Mouse (Mus musculus) 3134 (cell line): Measurements from ENCODE around the gene Klhl36.

ENCODE experiments used
- DNase-seq: peaks from one replicate; pipeline ENCODE4 v3.0.0-alpha.2; 2011; ENCODE audit warnings: low spot score; ENCODE audit not compliant: insufficient read length; ENCODE audit errors: extremely low read depth

The Klhl36 gene

DNA sequence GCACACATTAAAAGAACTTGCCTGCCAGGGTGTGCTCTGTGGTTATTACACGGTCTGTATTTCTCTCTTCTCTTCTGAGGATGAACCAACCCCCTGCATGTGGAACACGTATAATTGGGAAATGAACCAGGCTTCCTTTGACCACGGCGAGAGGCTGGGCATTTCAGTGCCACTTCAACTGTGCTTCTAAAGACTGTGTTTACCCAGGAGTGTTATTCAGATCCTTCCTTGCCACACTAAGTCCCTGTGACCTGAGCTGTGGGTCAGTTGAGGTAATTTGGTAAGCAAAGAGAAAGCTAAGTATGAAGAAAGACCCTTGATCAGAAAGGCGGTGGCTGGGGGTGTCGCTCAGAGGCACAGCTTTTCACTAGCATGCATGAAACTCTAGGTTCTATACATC lies 19.2 kb downstream of the Klhl36 start:
- no peak for DNase-seq

DNA sequence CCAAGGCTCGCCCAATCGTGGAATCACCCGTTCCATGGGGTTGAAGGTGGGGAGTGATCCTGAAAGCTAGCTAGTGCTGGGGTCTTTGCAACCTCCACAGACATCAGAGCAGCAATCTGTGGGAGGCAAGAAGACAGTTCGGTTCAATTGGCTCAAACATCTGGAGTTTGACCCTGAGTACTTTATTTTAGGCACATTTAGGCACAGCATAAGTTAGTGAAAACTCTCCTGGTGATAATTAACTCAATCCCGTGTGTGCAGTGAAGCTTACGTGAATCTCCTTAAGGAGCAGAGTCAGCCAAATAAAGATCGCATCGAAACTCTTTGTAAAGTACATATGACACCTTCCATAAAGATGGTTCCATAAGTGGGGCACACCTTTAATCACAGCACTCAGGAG lies 19.9 kb downstream of the Klhl36 start:
- DNase-seq: no peak

DNA sequence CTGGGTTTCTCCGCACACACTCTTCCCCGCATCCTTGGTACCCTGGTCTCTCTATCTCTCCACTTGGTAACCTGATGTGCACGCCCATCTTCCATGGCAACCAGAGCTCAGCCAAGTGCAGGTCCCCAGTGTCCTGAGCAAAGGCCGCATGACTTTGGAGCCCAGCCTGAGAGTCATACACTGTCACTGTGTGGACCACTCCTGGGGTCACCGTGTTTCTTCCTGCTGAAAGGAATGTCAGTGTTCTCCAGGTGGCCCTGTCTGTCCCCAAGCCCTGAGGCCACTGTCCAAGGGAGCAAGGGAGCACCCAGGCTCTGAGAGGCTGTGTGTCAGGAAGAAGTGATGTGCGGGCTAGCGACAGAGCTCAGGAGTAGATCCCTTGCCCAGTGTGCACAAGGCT lies 21.2 kb downstream of the Klhl36 start:
- DNase-seq: no peak

DNA sequence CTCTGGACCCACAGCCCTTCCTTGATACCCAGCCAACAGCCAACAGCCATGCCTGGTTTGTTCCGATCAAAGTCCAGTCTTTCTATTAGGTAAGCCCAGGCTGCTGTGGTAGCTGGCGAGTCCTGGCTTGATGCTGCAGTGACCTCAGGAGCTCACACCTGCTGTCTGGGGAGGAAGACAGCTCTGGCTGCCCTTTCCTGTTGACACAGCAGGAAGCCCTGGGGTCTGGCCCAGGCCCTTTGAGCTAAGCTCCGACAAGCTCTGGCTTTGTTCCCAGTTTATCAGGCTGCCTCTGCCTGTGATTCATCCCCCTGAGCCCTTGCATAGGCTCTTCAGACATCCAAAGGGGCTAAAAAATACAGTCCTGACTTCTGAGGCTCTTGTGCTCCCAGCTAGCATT lies 23.5 kb downstream of the Klhl36 start:
- peak; percentile 67 for DNase-seq

DNA sequence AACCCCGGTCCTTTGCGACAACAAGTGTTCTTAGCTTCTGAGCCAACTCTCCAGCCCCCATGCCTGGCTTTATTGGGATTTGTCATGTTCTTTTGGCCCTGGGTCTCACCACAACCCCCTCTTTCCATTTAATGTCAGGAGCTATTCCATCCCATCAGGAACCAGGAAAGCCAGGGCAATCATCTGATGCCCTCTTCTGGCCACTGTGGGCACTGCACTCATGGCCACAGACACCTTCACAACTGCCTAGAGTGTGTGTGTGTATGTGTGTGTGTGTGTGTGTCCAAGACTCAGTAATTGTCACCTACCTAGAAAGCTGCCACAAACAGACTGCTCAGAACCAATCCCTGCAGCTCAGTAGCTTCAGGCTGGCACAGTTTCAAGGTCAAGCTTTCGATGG lies 25.1 kb downstream of the Klhl36 start:
- DNase-seq: no peak

DNA sequence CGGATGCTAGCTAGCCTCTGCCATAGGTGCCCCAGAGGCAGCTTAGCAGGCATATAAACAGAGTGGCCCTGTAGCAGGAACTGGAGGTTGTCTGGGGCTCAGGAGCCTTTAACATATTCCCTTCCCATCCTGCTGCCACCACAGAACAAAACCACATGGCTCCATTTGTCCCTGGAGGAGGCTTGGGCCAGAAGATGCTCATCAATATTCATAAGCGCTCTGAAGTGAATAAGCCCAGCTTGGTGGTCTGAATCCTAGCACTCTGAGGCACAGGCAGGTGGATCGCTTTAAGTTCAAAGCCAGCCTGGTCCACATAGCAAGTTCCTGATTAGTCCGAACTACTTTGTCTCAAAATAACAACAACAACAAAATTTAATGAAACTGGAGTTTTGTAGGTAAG lies 25.9 kb downstream of the Klhl36 start:
- DNase-seq: no peak

DNA sequence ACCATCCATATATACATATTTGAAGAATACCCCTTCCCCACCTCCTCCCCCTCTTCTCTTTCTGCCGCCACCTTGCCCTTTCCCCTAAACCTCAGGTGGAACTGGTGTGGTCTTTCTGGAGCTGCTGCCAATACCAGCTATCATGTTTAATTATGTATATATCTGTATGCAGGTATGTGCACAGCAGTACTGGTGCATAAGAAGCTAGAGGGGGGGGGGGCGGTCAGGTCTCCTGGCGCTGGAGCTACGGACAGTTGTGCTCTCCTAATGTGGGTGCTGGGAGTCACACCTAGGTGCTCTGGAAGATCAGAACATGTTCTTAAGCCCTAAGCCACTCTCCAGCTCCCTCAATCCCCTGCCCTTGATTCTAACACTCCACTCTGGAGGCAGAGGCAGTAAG lies 35.0 kb downstream of the Klhl36 start:
- no peak for DNase-seq

DNA sequence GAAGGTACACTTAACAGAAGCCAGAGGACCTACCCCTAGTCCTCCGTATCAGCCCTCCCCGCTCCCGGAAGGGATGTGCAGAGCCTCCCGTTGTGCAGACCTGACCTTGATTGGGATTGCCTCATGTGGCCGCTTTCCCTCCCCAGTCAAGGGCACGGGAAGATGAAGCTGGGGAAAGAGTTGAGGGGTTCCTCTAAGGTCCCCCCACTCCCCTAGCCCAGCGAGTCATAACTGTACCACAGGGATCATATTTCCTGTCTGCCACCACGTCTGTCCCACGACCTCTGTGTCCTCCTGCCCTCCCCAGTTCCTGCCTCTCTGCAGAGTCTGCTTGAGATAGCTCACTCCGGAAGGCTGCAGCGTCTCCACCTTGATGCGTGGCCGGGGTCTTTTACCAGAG lies 35.9 kb downstream of the Klhl36 start:
- DNase-seq: no peak

DNA sequence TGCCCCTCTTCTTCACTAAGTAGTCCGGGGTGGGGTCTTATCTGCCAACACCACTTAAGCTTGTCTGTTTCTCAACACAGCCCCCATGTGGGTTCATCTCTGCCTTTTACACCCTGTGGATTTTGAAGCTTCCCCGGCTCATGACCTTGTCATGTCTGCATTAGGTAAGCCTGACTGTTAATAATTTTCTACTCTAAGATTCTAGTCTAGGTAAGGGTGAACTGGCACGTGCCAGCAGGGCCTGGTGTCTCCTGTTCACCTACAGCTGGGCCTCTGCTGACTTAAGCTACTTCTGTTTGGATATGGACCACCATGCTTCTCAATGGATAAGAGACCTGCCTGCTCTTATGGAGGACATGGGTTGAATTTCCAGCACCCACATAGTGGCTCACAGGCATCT lies 39.3 kb downstream of the Klhl36 start:
- no peak for DNase-seq

DNA sequence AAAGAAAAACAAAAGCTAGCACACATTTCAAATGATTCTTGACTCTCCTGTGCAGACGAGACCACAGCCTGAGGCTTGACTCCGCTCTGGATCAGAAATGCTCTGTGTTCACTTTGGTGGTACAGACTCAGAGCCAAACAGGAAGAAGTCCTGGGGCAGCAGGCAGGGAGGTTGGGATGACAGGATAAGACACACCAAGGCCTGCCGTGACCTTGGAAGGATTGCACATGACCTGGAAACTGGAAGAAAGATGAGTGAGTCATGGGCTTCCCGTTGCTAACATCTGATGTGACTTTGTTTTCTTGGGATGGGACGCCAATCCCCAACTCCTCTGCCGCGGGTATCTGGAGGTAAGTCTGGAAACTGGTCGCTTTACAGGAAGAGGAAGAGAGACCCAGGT lies 39.9 kb downstream of the Klhl36 start:
- no peak for DNase-seq

DNA sequence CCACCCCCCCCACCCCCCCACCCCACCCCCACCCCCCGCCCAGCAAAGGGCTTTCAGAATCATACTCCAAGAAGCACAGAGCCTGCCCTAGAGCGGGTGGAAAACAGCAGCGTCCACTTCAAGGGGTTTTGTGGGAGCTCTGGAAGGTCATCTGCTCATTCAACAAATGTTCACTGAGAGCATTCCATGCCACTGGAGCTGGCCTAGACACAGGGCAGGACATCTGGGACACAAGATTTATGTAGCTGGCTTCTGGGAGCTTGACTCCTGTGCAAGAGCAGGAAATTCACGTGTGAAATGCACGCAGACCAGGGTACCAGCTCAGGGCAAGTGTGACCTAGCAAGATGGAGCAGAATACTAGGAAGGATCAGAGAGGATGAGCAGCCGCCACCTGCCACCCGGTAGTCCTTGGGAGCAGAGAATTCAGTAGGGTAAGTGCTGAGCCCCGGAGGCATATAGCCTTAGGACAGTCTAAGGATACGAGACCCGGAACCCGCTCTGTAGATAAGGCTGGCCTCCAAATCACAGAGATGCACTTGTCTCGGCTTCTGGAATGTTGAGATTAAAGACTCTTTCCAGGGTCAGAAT lies 42.4 kb downstream of the Klhl36 start:
- no peak for DNase-seq

DNA sequence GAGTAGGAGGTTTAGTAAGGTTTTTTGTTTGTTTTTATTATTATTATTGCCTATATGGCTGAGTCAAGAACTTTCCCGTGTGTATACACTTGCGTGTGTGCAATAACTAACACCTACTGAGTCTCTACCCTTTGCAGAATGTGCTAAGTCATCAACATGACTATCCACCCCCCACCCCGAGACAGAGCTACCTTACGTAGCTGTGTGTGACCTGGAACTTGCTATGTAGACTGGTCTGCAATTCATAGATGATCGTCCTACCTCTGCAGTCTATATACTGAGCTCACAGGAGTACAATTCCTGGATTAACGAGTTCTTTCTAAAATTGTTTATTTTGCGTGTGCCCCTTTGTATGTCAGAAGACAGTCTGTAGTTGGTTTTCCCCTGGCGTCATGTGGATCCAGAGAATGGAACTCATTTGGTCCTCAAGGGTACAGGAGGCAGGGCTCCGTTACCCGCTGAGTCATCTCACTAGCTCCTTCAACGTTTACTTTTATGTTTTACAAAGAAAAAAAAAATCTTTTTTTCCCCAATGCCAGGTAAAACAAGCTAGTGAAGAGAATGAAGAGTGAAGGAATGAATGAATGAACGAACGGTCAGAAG lies 48.0 kb downstream of the Klhl36 start, which contains the start of gene Usp10:
Usp10 (plus strand) TSS at position 417 of the 603 bp plus-strand sequence.
- DNase-seq: no peak

DNA sequence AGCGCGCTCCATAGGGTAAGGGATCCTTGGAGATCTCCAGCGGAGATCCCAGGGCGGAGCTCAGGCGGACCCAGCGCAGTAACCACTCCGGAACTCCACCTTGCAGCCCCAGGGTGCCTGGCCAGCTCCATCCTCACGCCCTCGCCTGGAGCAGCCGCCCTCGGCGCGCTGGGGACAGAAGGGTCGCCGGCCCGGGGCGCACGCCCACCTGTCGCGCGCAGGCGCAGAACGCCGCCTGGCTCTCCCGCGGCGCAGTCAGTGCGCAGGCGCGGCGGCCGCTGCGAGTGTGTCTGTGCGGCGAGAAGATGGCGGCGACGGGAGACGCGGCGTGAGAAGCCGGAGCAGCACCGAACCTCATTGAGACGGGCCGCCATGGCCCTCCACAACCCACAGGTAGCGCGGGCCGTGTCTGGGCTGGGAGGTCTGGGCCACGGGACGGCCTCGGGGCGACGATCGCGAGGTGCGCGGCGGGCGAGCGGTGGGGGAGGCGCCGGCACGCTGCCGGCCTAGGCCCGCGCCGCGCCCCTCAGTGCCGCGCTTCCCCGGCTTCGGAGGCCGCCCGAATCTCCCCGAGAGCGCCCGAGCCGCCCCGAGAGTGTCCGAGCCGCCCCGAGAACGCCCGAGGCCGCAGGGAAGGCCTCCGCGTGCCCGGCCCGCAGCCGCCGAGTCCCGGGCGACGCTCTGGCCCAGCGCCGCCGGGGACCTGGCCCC lies 48.6 kb downstream of the Klhl36 start, which contains the start of gene Gm20388:
Gm20388 (plus strand) TSS at position 295 of the 711 bp plus-strand sequence.
- DNase-seq: peak; percentile 91

DNA sequence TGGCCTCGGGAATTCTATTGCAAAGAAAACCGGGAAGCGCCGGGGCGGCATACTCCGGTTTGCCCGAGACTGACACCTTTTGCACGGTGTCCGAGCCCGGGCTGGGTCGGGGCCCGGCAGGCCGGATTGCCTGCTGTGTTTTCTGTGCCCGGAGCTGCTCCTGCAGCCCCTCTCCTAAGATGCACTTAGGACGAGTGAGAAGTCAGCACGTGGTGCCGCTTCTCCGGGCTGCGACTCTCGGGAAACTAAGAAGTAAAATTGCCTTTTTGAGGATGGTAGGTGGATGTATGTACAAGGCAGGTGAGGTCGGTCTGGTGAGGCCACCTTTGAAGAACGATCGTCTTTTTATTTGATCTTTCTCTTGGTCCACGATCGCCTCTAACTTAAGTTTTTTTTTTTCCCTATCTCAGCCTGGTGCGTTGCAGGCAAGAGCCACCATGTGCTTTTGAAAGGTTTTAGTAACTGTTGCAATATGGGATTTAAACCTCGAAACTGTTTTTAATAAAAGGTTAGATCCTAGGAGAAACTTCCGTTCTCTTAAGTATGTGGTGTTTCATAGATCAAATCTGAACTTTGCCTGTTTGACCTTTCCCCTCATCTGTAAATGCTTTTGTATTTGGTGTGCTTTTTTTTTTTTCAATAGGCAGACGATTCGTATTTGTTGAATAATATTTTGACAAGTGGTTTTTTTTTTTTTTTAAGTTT lies 49.3 kb downstream of the Klhl36 start:
- no peak for DNase-seq

DNA sequence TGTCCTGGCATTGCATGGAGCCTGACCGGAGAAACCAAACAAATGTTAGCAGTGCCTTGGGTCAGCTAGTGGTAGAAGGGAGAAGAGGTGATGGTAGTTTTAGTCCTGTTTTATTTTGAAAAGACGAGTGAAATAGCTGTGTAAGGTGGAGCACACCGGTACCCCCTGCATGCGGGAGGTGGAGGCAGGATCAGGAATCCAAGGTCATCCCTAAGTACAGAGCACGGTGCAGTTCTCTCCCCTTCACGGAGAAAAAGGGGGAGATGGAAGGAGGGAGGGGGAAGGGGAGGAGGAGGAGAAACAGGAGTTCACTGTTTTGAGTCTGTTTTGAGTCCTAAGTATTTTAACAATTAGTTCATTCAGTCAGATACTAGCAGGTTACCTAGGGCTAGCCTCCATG lies 50.6 kb downstream of the Klhl36 start:
- no peak for DNase-seq

DNA sequence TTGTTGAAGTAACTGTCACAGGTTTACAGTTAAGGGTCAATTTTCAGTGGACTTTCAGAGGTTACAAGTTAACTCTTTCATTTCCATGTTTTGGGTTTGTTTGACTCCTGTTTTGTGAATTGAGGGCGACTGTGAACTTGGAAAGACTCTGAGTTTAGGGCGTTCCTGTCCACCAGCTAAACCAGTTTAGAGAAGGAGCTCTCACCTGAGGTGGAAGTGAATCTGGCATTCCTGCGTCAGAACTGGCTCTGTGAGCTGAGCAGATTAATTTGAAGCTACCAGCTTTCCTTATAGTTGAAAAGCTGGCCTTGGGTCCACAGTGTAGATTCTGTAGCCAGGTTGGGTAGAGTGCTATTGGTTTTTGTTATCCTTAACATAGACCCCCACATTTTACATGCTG lies 51.1 kb downstream of the Klhl36 start:
- DNase-seq: no peak

DNA sequence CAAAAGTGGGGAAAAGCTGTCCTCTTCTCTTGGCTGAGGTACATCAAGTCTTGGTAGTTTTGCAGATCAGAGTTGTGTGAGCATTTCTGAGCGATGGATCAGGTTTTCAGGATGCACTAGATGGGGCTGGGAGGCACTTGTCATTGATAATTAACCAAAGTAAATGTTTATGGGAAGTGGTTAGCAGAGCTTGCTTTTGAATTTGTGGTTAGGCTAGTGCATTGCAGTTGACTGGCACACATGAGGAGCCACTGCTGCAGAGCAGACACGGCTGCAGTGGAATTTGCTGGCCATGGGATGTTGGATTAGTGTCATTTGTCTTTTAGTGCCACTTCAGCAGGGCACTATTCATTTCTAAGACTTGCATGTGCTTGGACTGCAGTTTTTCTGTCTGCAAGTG lies 52.1 kb downstream of the Klhl36 start:
- DNase-seq: no peak

DNA sequence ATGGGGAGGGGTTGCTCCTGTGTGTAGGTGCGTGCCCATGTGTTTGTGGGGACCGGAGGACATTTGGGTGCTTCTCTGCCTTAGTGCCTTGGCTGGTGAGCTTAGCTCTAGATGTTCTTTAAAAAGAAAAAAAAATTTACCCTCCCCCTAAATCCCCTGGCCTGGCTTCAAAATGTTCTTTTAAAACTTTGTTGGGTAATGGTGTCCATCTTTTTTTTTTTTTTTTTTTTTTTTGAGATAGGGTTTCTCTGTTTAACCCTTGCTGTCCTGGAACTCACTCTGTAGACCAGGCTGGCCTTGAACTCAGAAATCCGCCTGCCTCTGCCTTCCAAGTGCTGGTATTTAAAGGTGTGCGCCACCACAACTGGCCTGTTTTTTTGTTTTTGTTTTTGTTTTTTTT lies 53.2 kb downstream of the Klhl36 start:
- no peak for DNase-seq

DNA sequence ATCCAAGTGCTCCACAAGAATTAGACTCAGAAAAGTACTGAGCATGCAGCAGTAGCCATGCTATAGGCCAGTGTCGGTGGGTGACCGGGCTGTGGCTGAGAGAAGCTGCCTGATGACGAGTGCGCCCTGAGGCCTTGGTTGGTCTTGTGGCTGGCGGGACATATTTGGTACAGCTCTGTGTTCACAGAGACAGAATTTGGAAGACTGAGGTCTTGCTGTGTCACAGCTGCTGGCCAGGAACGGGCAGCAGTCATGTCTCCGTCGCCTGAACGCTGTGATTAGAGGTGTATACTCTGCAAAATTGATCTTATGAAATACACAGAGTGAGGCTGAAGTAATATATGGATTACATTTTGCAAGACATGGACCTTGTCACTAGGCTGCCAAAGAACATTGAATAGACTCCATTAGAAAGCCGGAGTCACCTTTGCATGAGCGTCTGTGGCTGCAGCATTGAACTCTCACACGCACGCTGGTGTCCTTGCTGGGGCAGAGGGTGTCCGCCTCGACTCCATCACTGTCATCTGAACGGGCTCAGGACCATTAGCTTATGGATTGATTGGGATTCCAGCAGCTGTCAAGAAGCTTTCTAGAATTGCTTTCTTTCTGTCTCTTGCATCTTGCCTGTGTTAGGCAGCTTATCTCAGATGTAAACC lies 54.3 kb downstream of the Klhl36 start:
- DNase-seq: peak; percentile 59

DNA sequence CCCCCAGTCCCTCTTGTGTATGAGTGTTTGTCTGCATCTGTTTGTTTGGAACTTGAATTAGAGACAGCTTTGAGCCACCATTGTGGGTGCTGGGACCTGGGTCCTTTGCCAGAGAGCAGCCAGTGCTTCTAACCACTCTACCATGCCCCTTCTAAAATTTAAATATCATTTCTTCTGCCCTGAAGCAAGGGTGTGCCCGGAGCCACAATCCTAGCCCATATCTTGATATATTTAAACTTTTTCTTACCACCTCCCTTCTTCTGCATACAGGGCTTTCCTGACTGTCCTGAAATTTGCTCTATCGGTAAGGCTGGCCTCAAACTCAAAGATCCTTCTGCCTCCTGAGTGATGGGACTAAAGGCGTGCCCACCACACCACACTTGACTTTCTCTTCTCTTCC lies 55.3 kb downstream of the Klhl36 start:
- DNase-seq: no peak

DNA sequence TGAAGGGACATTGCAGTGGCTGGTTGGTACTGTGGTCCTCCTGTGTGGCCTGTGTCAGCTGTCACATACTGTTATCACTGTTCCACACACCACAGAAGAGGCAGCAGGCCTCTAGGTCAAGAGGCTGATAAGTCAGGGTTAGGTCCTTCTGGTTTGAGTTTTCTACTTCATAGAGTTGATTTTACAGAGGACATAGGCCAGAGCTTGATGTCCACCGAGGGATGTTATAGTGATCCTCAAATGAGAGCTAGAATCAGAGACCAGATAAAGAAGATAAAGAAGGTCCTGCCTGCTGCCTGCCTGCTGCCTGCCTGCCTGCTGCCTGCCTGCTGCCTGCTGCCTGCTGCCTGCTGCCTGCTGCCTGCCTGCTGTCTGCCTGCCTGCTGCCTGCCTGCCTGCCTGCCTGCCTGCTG lies 56.1 kb downstream of the Klhl36 start:
- DNase-seq: no peak
